Mouse (Mus musculus): Measurements from ENCODE around the gene Zan.

GRCm38 (mm10) chr5:137374521-137375080 is 102.3 kb downstream of the Zan start:
- no peak for TF ChIP-seq CTCF (IDR thresholded peaks at IDR 0.05; ENCODE audit: insufficient read depth, low read depth, low read length)
- no peak for TF ChIP-seq POLR2A (IDR thresholded peaks at IDR 0.05; ENCODE audit: insufficient read depth, low read depth, low read length)
